Mouse (Mus musculus): Measurements from ENCODE around the gene Dpp8. TPM values are rescaled to one million over a fixed set of nuclear protein-coding genes. Genes with fewer than 3 reads are reported as not detected.

Gene Dpp8
- polyA plus RNA-seq, 1 experiment from 2014 or later, result 44.7 TPM

- Histone ChIP-seq H3K4me2 (no peak overlapping the region), H3K36me3 (peaks cover 23% of the 10 kb centered on the region), H3K9me3 (no peaks in the 10 kb centered on the region), H3K9ac (replicated peaks) (no peak overlapping the region), H3K4me1 (replicated peaks) (peaks cover 6% of the 10 kb centered on the region), H3K27me3 (no peaks in the 10 kb centered on the region), H3K4me3 (replicated peaks) (no peak overlapping the region), H3K27ac (no peak overlapping the region)
- ATAC-seq (ENCODE audit: insufficient number of reproducible peaks, insufficient read depth, low FRiP score, low TSS enrichment, low read depth), result no peak
- 29% methylated on average over 5 of the region's 5 CpGs for WGBS
Observed at GRCm38 (mm10) chr9:65087490-65087889, 55.3 kb downstream of the Dpp8 start.

- H3K4me1 ChIP-seq (replicated peaks), result peaks cover 13% of the 10 kb centered on the region
- H3K9me3 ChIP-seq, result no peaks in the 10 kb centered on the region
- no peaks in the 10 kb centered on the region for H3K27me3 ChIP-seq
- no peaks in the 10 kb centered on the region for H3K36me3 ChIP-seq
- no peak overlapping the region for H3K4me3 ChIP-seq (replicated peaks)
- no peak overlapping the region; the same call in 1 of the 2 replicates for H3K9ac ChIP-seq (replicated peaks)
- 0 out of 2 replicates have a peak overlapping the region, but pooled peaks have one; percentile 25 for H3K27ac ChIP-seq
- 41% methylated on average over 6 of the region's 6 CpGs for whole genome bisulfite sequencing
- 0 out of 2 replicates have a peak, but pooled peaks have one; percentile 49 for ATAC-seq (ENCODE audit: insufficient number of reproducible peaks, insufficient read depth, low FRiP score, low TSS enrichment, low read depth)
- no peak overlapping the region for H3K4me2 ChIP-seq
Observed at GRCm38 (mm10) chr9:65094237-65094636, 62.0 kb downstream of the Dpp8 start.

- 1% methylated on average over 70 of the region's 76 CpGs for WGBS
Observed at GRCm38 (mm10) chr9:65100991-65101685, 68.9 kb downstream of the Dpp8 start, which contains the start of gene Igdcc4. Gene Igdcc4, plus strand, starts transcription at chr9:65101486.

GRCm38 (mm10) chr9:65101686-65102376, 69.6 kb downstream of the Dpp8 start:
- H3K36me3 ChIP-seq, result no peaks in the 10 kb centered on the region
- peak overlapping the region; percentile 75 for H3K27ac ChIP-seq
- peak; percentile 71 for ATAC-seq (ENCODE audit: insufficient number of reproducible peaks, insufficient read depth, low FRiP score, low TSS enrichment, low read depth)
- peak overlapping the region; percentile 86 for H3K9ac ChIP-seq (replicated peaks)
- peaks cover 7% of the 10 kb centered on the region; the same call in 1 of the 2 replicates for H3K9me3 ChIP-seq
- H3K4me2 ChIP-seq, result peak overlapping the region; percentile 99
- H3K27me3 ChIP-seq, result no peaks in the 10 kb centered on the region
- WGBS, result under 1% methylated on average over 39 of the region's 39 CpGs
- peak overlapping the region; percentile 84 for H3K4me3 ChIP-seq (replicated peaks)
- H3K4me1 ChIP-seq (replicated peaks), result peaks cover 37% of the 10 kb centered on the region

More at GRCm38 (mm10) chr9:65100991-65101685, 68.9 kb downstream of the Dpp8 start, which contains the start of gene Igdcc4:
- H3K9me3 ChIP-seq, result peaks cover 7% of the 10 kb centered on the region; the same call in 1 of the 2 replicates
- no peaks in the 10 kb centered on the region for H3K27me3 ChIP-seq
- no peak for ATAC-seq (ENCODE audit: insufficient number of reproducible peaks, insufficient read depth, low FRiP score, low TSS enrichment, low read depth)
- peak within 1 kb of the TSS; percentile 75 for H3K27ac ChIP-seq
- H3K36me3 ChIP-seq, result no peaks in the 10 kb centered on the region
- peaks cover 37% of the 10 kb centered on the region for H3K4me1 ChIP-seq (replicated peaks)
- H3K4me3 ChIP-seq (replicated peaks), result peak within 1 kb of the TSS; percentile 84
- peak within 1 kb of the TSS; percentile 86 for H3K9ac ChIP-seq (replicated peaks)
- peak within 1 kb of the TSS; percentile 99 for H3K4me2 ChIP-seq

- 2% methylated on average over 36 of the region's 36 CpGs for WGBS
- peaks cover 7% of the 10 kb centered on the region; the same call in 1 of the 2 replicates for H3K9me3 ChIP-seq
- H3K27ac ChIP-seq, result peak overlapping the region; percentile 75
- peak; percentile 49 for ATAC-seq (ENCODE audit: insufficient number of reproducible peaks, insufficient read depth, low FRiP score, low TSS enrichment, low read depth)
- no peaks in the 10 kb centered on the region for H3K36me3 ChIP-seq
- H3K4me1 ChIP-seq (replicated peaks), result peaks cover 37% of the 10 kb centered on the region
- peak overlapping the region; percentile 86 for H3K9ac ChIP-seq (replicated peaks)
- H3K27me3 ChIP-seq, result no peaks in the 10 kb centered on the region
- peak overlapping the region; percentile 84 for H3K4me3 ChIP-seq (replicated peaks)
- H3K4me2 ChIP-seq, result peak overlapping the region; percentile 99
Observed at GRCm38 (mm10) chr9:65102377-65103172, 70.4 kb downstream of the Dpp8 start.

- Histone ChIP-seq H3K36me3 (no peaks in the 10 kb centered on the region), H3K4me1 (replicated peaks) (peaks cover 37% of the 10 kb centered on the region), H3K27me3 (no peaks in the 10 kb centered on the region), H3K9me3 (peaks cover 7% of the 10 kb centered on the region; the same call in 1 of the 2 replicates), H3K27ac (peak overlapping the region; percentile 60), H3K4me2 (peak overlapping the region; percentile 99), H3K4me3 (replicated peaks) (peak overlapping the region; percentile 84), H3K9ac (replicated peaks) (peak overlapping the region; percentile 86; the same call in 1 of the 2 replicates)
- ATAC-seq (ENCODE audit: insufficient number of reproducible peaks, insufficient read depth, low FRiP score, low TSS enrichment, low read depth), result no peak
- 30% methylated on average over 8 of the region's 8 CpGs for WGBS
Observed at GRCm38 (mm10) chr9:65103173-65103752, 71.0 kb downstream of the Dpp8 start.

GRCm38 (mm10) chr9:65106821-65107220, 74.6 kb downstream of the Dpp8 start:
- Histone ChIP-seq H3K4me3 (replicated peaks) (no peak overlapping the region), H3K4me2 (no peak overlapping the region), H3K27ac (no peak overlapping the region), H3K27me3 (no peaks in the 10 kb centered on the region), H3K36me3 (no peaks in the 10 kb centered on the region), H3K9me3 (no peaks in the 10 kb centered on the region), H3K9ac (replicated peaks) (no peak overlapping the region), H3K4me1 (replicated peaks) (peaks cover 46% of the 10 kb centered on the region)
- 74% methylated on average over 4 of the region's 4 CpGs for WGBS
- ATAC-seq (ENCODE audit: insufficient number of reproducible peaks, insufficient read depth, low FRiP score, low TSS enrichment, low read depth), result no peak

- no peak for ATAC-seq (ENCODE audit: insufficient number of reproducible peaks, insufficient read depth, low FRiP score, low TSS enrichment, low read depth)
- Histone ChIP-seq H3K4me2 (no peak overlapping the region), H3K27me3 (no peaks in the 10 kb centered on the region), H3K4me1 (replicated peaks) (peaks cover 37% of the 10 kb centered on the region), H3K27ac (no peak overlapping the region), H3K36me3 (no peaks in the 10 kb centered on the region), H3K9me3 (no peaks in the 10 kb centered on the region), H3K4me3 (replicated peaks) (no peak overlapping the region), H3K9ac (replicated peaks) (no peak overlapping the region)
- 90% methylated on average over 1 of the region's 1 CpGs for WGBS
Observed at GRCm38 (mm10) chr9:65107893-65108292, 75.7 kb downstream of the Dpp8 start.

GRCm38 (mm10) chr9:65109132-65110072, 77.2 kb downstream of the Dpp8 start:
- peaks cover 23% of the 10 kb centered on the region for H3K4me1 ChIP-seq (replicated peaks)
- H3K9ac ChIP-seq (replicated peaks), result peak overlapping the region; percentile 50; the same call in 1 of the 2 replicates
- peaks cover 9% of the 10 kb centered on the region; the same call in 1 of the 2 replicates for H3K36me3 ChIP-seq
- no peaks in the 10 kb centered on the region for H3K9me3 ChIP-seq
- peak overlapping the region; percentile 51 for H3K4me2 ChIP-seq
- WGBS, result 13% methylated on average over 24 of the region's 24 CpGs
- no peaks in the 10 kb centered on the region for H3K27me3 ChIP-seq
- peak overlapping the region; percentile 13 for H3K4me3 ChIP-seq (replicated peaks)
- ATAC-seq (ENCODE audit: insufficient number of reproducible peaks, insufficient read depth, low FRiP score, low TSS enrichment, low read depth), result no peak
- peak overlapping the region; percentile 76 for H3K27ac ChIP-seq

GRCm38 (mm10) chr9:65111698-65112097, 79.5 kb downstream of the Dpp8 start:
- 84% methylated on average over 5 of the region's 5 CpGs for WGBS
- no peak overlapping the region for H3K9ac ChIP-seq (replicated peaks)
- no peak for ATAC-seq (ENCODE audit: insufficient number of reproducible peaks, insufficient read depth, low FRiP score, low TSS enrichment, low read depth)
- H3K36me3 ChIP-seq, result peaks cover 19% of the 10 kb centered on the region; the same call in 1 of the 2 replicates
- no peaks in the 10 kb centered on the region for H3K27me3 ChIP-seq
- H3K27ac ChIP-seq, result no peak overlapping the region
- H3K9me3 ChIP-seq, result no peaks in the 10 kb centered on the region
- H3K4me1 ChIP-seq (replicated peaks), result peaks cover 13% of the 10 kb centered on the region
- no peak overlapping the region for H3K4me3 ChIP-seq (replicated peaks)
- no peak overlapping the region for H3K4me2 ChIP-seq

Data from limb, embryonic 12.5 days (tissue).